ENCODE assay signal across 32 mouse cellular contexts in genomic region chr1:168193364-168193763, GRCm38 (mm10).
A peak's percentile ranks its signal among the peaks of the same experiment; 100 is the strongest.
DNase-seq lines count a peak whose midpoint lies in the region; ATAC-seq and TF ChIP-seq lines count a peak whose summit lies in the region.
"Had no signal": no experiment of that assay in that cellular context is flagged by ENCODE, and none has a peak within 500 bp of the region (broad histone marks: within the 10 kb centered on the region; RNA-seq: fewer than 3 reads in every experiment).

No protein-coding gene starts in this region.

- TF ChIP-seq POLR2A in brain, embryonic 14.5 days (IDR thresholded peaks at IDR 0.05; ENCODE audit: borderline replicate concordance, extremely low read depth, insufficient read depth, insufficient read length, poor library complexity, severe bottlenecking) = no peak

- 75% methylated on average over 7 of the region's 7 CpGs for WGBS in lung, embryonic 16.5 days
- 78% methylated on average over 7 of the region's 7 CpGs for WGBS in stomach, postnatal 0 days

- no peak for TF ChIP-seq EP300 in stomach, postnatal 0 days (optimal IDR thresholded peaks at IDR 0.05)

- peak overlapping the region; percentile 27; the same call in 1 of the 2 replicates for H3K27ac ChIP-seq in lung, embryonic 16.5 days (ENCODE audit: low read length)
- H3K27ac ChIP-seq in stomach, postnatal 0 days (replicated peaks) = no peak overlapping the region
- H3K27ac ChIP-seq: embryonic facial prominence, embryonic 10.5 days; embryonic facial prominence, embryonic 15.5 days; forebrain, embryonic 12.5 days; hindbrain, embryonic 15.5 days; limb, embryonic 12.5 days; lung, embryonic 15.5 days had no signal

- no peaks in the 10 kb centered on the region for H3K27me3 ChIP-seq in lung, embryonic 16.5 days (ENCODE audit: control insufficient read depth, insufficient read depth, low read depth, low read length)
- no peaks in the 10 kb centered on the region for H3K27me3 ChIP-seq in stomach, postnatal 0 days (ENCODE audit: control insufficient read depth, insufficient read depth, low read length)
- H3K27me3 ChIP-seq: embryonic facial prominence, embryonic 15.5 days; forebrain, embryonic 12.5 days; heart, embryonic 12.5 days; hindbrain, embryonic 15.5 days; limb, embryonic 12.5 days; lung, embryonic 15.5 days; megakaryocyte, embryonic 14.5 days had no signal

- no peak overlapping the region for H3K4me3 ChIP-seq in lung, embryonic 16.5 days (ENCODE audit: low read length)
- H3K4me3 ChIP-seq in stomach, postnatal 0 days (ENCODE audit: low read depth, low read length) = no peak overlapping the region
- H3K4me3 ChIP-seq: embryonic facial prominence, embryonic 10.5 days; embryonic facial prominence, embryonic 15.5 days; forebrain, embryonic 12.5 days; heart, embryonic 12.5 days; hindbrain, embryonic 15.5 days; limb, embryonic 12.5 days; lung, embryonic 15.5 days; megakaryocyte, embryonic 14.5 days had no signal

- ATAC-seq in lung, embryonic 16.5 days (ENCODE audit: low read depth) = no peak
- no peak for ATAC-seq in stomach, postnatal 0 days (ENCODE audit: low FRiP score, low TSS enrichment)
- ATAC-seq: forebrain, postnatal 0 days; inflammation-experienced regulatory T-cells, adult 6 months had no signal

- H3K36me3 ChIP-seq in lung, embryonic 16.5 days (ENCODE audit: control insufficient read depth, insufficient read depth, low read length) = peaks cover 21% of the 10 kb centered on the region
- peaks cover 2% of the 10 kb centered on the region for H3K36me3 ChIP-seq in stomach, postnatal 0 days (ENCODE audit: control insufficient read depth, insufficient read depth, low read length)

- H3K4me1 ChIP-seq in lung, embryonic 16.5 days (replicated peaks; ENCODE audit: control insufficient read depth, insufficient read depth, low read length) = peaks cover 4% of the 10 kb centered on the region; the same call in 1 of the 2 replicates
- H3K4me1 ChIP-seq in stomach, postnatal 0 days (replicated peaks; ENCODE audit: control insufficient read depth, insufficient read depth) = no peaks in the 10 kb centered on the region
- H3K4me1 ChIP-seq: embryonic facial prominence, embryonic 15.5 days; limb, embryonic 12.5 days had no signal

- peak; percentile 17 to 67 for DNase-seq in layer of hippocampus, adult 18-20 months (ENCODE audit: low spot score in 2 of 2)
- DNase-seq in layer of hippocampus, postnatal 25 days (ENCODE audit: extremely low spot score in 1 of 2, low spot score in 1 of 2) = no peak
- DNase-seq in lung, postnatal 10 days = no peak
- peak; percentile 71 for DNase-seq in brain, adult 2 months (ENCODE audit: low read depth, low spot score)
- peak; percentile 40 for DNase-seq in brain, embryonic 14.5 days (ENCODE audit: low read depth)
- DNase-seq in stomach, postnatal 0 days (ENCODE audit: low spot score) = no peak
- DNase-seq: adrenal gland, postnatal 25 days; B cell, adult 2 months; cerebellum, adult 8-10 months; cerebellum, postnatal 25 days; forebrain, postnatal 0 days; gastrocnemius, postnatal 25 days; heart, adult 18-20 months; heart, postnatal 4 days; kidney, adult 11 months; kidney, postnatal 14 days; lung, postnatal 4 days; right cerebral cortex, adult 18-20 months; spleen, adult 18-20 months; thymus, adult 2 months; thymus, postnatal 4 days had no signal

- no peak for TF ChIP-seq CTCF in brain, embryonic 14.5 days (IDR thresholded peaks at IDR 0.05; ENCODE audit: borderline replicate concordance, extremely low read depth, insufficient read depth, insufficient read length)
- no peak for TF ChIP-seq CTCF in stomach, postnatal 0 days (IDR thresholded peaks at IDR 0.05; ENCODE audit: low read depth)

- H3K9me3 ChIP-seq in lung, embryonic 16.5 days (ENCODE audit: control insufficient read depth, low read length) = no peaks in the 10 kb centered on the region
- H3K9me3 ChIP-seq in stomach, postnatal 0 days (ENCODE audit: control insufficient read depth, low read length) = no peaks in the 10 kb centered on the region
- H3K9me3 ChIP-seq: embryonic facial prominence, embryonic 10.5 days; embryonic facial prominence, embryonic 15.5 days; forebrain, embryonic 12.5 days; heart, embryonic 12.5 days; hindbrain, embryonic 15.5 days; limb, embryonic 12.5 days; lung, embryonic 15.5 days; megakaryocyte, embryonic 14.5 days had no signal

- no peak overlapping the region for H3K4me2 ChIP-seq in lung, embryonic 16.5 days (ENCODE audit: low read depth, low read length)
- H3K4me2 ChIP-seq in stomach, postnatal 0 days (replicated peaks; ENCODE audit: low read depth) = no peak overlapping the region
- H3K4me2 ChIP-seq: embryonic facial prominence, embryonic 15.5 days; forebrain, embryonic 12.5 days; heart, embryonic 12.5 days; hindbrain, embryonic 15.5 days; limb, embryonic 12.5 days; liver, embryonic 11.5 days; lung, embryonic 15.5 days had no signal

- no peak overlapping the region for H3K9ac ChIP-seq in lung, embryonic 16.5 days (ENCODE audit: low read length)
- no peak overlapping the region for H3K9ac ChIP-seq in stomach, postnatal 0 days (ENCODE audit: low read length)
- H3K9ac ChIP-seq: embryonic facial prominence, embryonic 15.5 days; forebrain, embryonic 12.5 days; forebrain, postnatal 0 days; heart, embryonic 12.5 days; hindbrain, embryonic 15.5 days; limb, embryonic 12.5 days; lung, embryonic 15.5 days had no signal

Comparison
In these comparisons a context has a peak if more than half of its experiments do, and no peak if none do; other contexts are left out.
1. DNase-seq: peak in layer of hippocampus, adult 18-20 months (2 of 2), brain, adult 2 months (single experiment) and brain, embryonic 14.5 days (single experiment); none in layer of hippocampus, postnatal 25 days (0 of 2), lung, postnatal 10 days (single experiment) and stomach, postnatal 0 days (single experiment).